ENCODE assay signal across 8 mouse cellular contexts in genomic region chr5:139344021-139344686, GRCm38 (mm10). TPM values are rescaled to one million over a fixed set of nuclear protein-coding genes. Genes with fewer than 3 reads are reported as not detected.
DNase-seq lines count a peak whose midpoint lies in the region; ATAC-seq and TF ChIP-seq lines count a peak whose summit lies in the region.

No protein-coding gene starts in this region.

- DNase-seq in heart, adult 11 months = peak; percentile 97
- DNase-seq in heart, postnatal 25 days (ENCODE audit: low spot score) = no peak
- DNase-seq in cerebellum, postnatal 25 days = peak; percentile 78 to 86
- peak; percentile 57 to 64 for DNase-seq in frontal cortex, postnatal 25 days (ENCODE audit: low spot score in 2 of 2)
- DNase-seq in left cerebral cortex, adult 2 months (ENCODE audit: extremely low spot score in 1 of 2, low spot score in 2 of 2) = peak; percentile 72 to 75
- peak; percentile 83 to 85 for DNase-seq in right cerebral cortex, postnatal 10 days (ENCODE audit: low spot score in 2 of 2)

- peak overlapping the region; percentile 79 for H3K9ac ChIP-seq in hindbrain, embryonic 16.5 days (ENCODE audit: low read depth, low read length)

- H3K9me3 ChIP-seq in hindbrain, embryonic 16.5 days (ENCODE audit: control insufficient read depth, low read length) = no peaks in the 10 kb centered on the region

- H3K79me2 ChIP-seq in macrophage (ENCODE audit: inconsistent target) = peaks cover 25% of the 10 kb centered on the region

- TF ChIP-seq CTCF in left cerebral cortex, adult 2 months (IDR thresholded peaks at IDR 0.05) = peak; percentile 91

- peak overlapping the region; percentile 67 for H3K4me3 ChIP-seq in hindbrain, embryonic 16.5 days (ENCODE audit: low read length)
- peak overlapping the region; percentile 77 for H3K4me3 ChIP-seq in left cerebral cortex, adult 2 months
- peak overlapping the region; percentile 97 for H3K4me3 ChIP-seq in macrophage (ENCODE audit: inconsistent target)

- H3K4me1 ChIP-seq in hindbrain, embryonic 16.5 days (ENCODE audit: control insufficient read depth, insufficient read depth, low read depth, low read length) = peaks cover 10% of the 10 kb centered on the region

- H3K27me3 ChIP-seq in hindbrain, embryonic 16.5 days (replicated peaks; ENCODE audit: control insufficient read depth, insufficient read depth, low read length) = no peaks in the 10 kb centered on the region; the same call in 1 of the 2 replicates

- peak; percentile 70 for ATAC-seq in hindbrain, embryonic 16.5 days

- intact Hi-C loops in heart, postnatal 25 days (cut with DNase I) = no loop called here
- intact Hi-C loops in left cerebral cortex, adult 2 months (cut with DNase I) = no loop called here

- peaks cover 23% of the 10 kb centered on the region for H3K36me3 ChIP-seq in hindbrain, embryonic 16.5 days (ENCODE audit: control insufficient read depth, insufficient read depth, low read length)
- H3K36me3 ChIP-seq in macrophage (ENCODE audit: inconsistent target) = peaks cover 29% of the 10 kb centered on the region

- H3K27ac ChIP-seq in hindbrain, embryonic 16.5 days (ENCODE audit: low read depth, low read length) = no peak overlapping the region
- H3K27ac ChIP-seq in left cerebral cortex, adult 2 months = peak overlapping the region; percentile 58; the same call in 1 of the 2 replicates
- peak overlapping the region; percentile 64 for H3K27ac ChIP-seq in macrophage

- peak overlapping the region; percentile 84 for H3K4me2 ChIP-seq in hindbrain, embryonic 16.5 days (ENCODE audit: low read length)

- 7% methylated on average over 12 of the region's 12 CpGs for WGBS in hindbrain, embryonic 16.5 days
- WGBS in macrophage (ENCODE audit: missing documents) = 8% methylated on average over 10 of the region's 12 CpGs

RNA-seq across cellular contexts. Expression of gene Cox19, which starts 7.1 kb away (rescaled TPM):
- 10 to 100 TPM; 82.2 to 91.1 TPM for total RNA-seq in heart, postnatal 25 days (2021)
- polyA plus RNA-seq in hindbrain, embryonic 16.5 days (2015; fragmentation: Nextera tagmentation; extraction: Ambion mirVana) = 95.1 and 98.6 TPM in 2 replicates
- 10 to 100 TPM; 67.6 to 69.4 TPM for total RNA-seq in left cerebral cortex, adult 2 months (2021)
- total RNA-seq in macrophage (2018; cell fraction: chromatin; rRNA removed) = 10 to 100 TPM in 20 of 26 experiments, 1 to 10 TPM in 6; 5.3 to 32.5 (median 15.9) TPM
- 10 to 100 TPM; 11.3 to 25.9 (median 21.4) TPM for total RNA-seq in macrophage (2018; cell fraction: cytosol; rRNA removed)
- 10 to 100 TPM in 16 of 26 experiments, 1 to 10 TPM in 10; 4.4 to 19.3 (median 11.4) TPM for total RNA-seq in macrophage (2018; cell fraction: nucleus; rRNA removed)
- polyA plus RNA-seq in macrophage (2018) = 15.7 to 21.8 TPM (median 18.8 TPM) in 3 replicates

RNA-seq across cellular contexts. Expression of gene Cyp2w1, which starts 8.3 kb away (rescaled TPM):
- not detected for total RNA-seq in heart, postnatal 25 days (2021)
- not detected in 2 replicates for polyA plus RNA-seq in hindbrain, embryonic 16.5 days (2015; fragmentation: Nextera tagmentation; extraction: Ambion mirVana)
- not detected for total RNA-seq in left cerebral cortex, adult 2 months (2021)
- total RNA-seq in macrophage (2018; cell fraction: chromatin; rRNA removed) = not detected
- not detected for total RNA-seq in macrophage (2018; cell fraction: cytosol; rRNA removed)
- not detected for total RNA-seq in macrophage (2018; cell fraction: nucleus; rRNA removed)
- polyA plus RNA-seq in macrophage (2018) = not detected in 3 replicates

RNA-seq across cellular contexts. Expression of gene Adap1, which starts 18.7 kb away (rescaled TPM):
- 1 to 10 TPM; 1.4 to 1.5 TPM for total RNA-seq in heart, postnatal 25 days (2021)
- polyA plus RNA-seq in hindbrain, embryonic 16.5 days (2015; fragmentation: Nextera tagmentation; extraction: Ambion mirVana) = 57.5 and 66.5 TPM in 2 replicates
- 100 to 1,000 TPM; 242 to 256 TPM for total RNA-seq in left cerebral cortex, adult 2 months (2021)
- total RNA-seq in macrophage (2018; cell fraction: chromatin; rRNA removed) = 100 to 1,000 TPM in 8 of 26 experiments, 10 to 100 TPM in 18; 22.4 to 143 (median 79.4) TPM
- 10 to 100 TPM; 39.1 to 96.5 (median 65.9) TPM for total RNA-seq in macrophage (2018; cell fraction: cytosol; rRNA removed)
- 100 to 1,000 TPM in 6 of 26 experiments, 10 to 100 TPM in 20; 25.8 to 128 (median 81.1) TPM for total RNA-seq in macrophage (2018; cell fraction: nucleus; rRNA removed)
- polyA plus RNA-seq in macrophage (2018) = 40.4 to 55.9 TPM (median 47.4 TPM) in 3 replicates

RNA-seq across cellular contexts. Expression of gene Gpr146, which starts 33.3 kb away (rescaled TPM):
- 10 to 100 TPM; 35.3 to 58.5 TPM for total RNA-seq in heart, postnatal 25 days (2021)
- polyA plus RNA-seq in hindbrain, embryonic 16.5 days (2015; fragmentation: Nextera tagmentation; extraction: Ambion mirVana) = 3.1 and 4.0 TPM in 2 replicates
- 10 to 100 TPM; 12.5 to 13.9 TPM for total RNA-seq in left cerebral cortex, adult 2 months (2021)
- total RNA-seq in macrophage (2018; cell fraction: chromatin; rRNA removed) = 10 to 100 TPM in 10 of 26 experiments, 1 to 10 TPM in 13, under 1 TPM in 3; 0.91 to 39.6 (median 5.6) TPM
- total RNA-seq in macrophage (2018; cell fraction: cytosol; rRNA removed) = 10 to 100 TPM in 20 of 26 experiments, 1 to 10 TPM in 6; 3.7 to 41.6 (median 20.4) TPM
- total RNA-seq in macrophage (2018; cell fraction: nucleus; rRNA removed) = 10 to 100 TPM in 19 of 26 experiments, 1 to 10 TPM in 7; 4.5 to 63.6 (median 13.4) TPM
- polyA plus RNA-seq in macrophage (2018) = 14.0 to 34.3 TPM (median 20.6 TPM) in 3 replicates

Comparison
In these comparisons a context has a peak if more than half of its experiments do, and no peak if none do; other contexts are left out.
1. RNA of gene Adap1, which starts 18.7 kb away (total RNA-seq): 242 to 256 TPM in left cerebral cortex, adult 2 months; 1.4 to 1.5 TPM in heart, postnatal 25 days; every median in the first group is over 10 times any median in the second.
2. Peak in every context shown above with its lines, with median percentiles within 50 percentile points of each other: H3K4me3 ChIP-seq.